Mouse (Mus musculus) kidney, adult 2 months (tissue): ENCODE measurements around the gene Sft2d2. TPM values are rescaled to one million over a fixed set of nuclear protein-coding genes. Genes with fewer than 3 reads are reported as not detected.

Experiments used
- DNase-seq: peaks from one replicate; pipeline ENCODE4 v3.0.0; 2021
- H3K27ac ChIP-seq: fragments of 200-500 bp; 2 replicates; pipeline ENCODE4 v1.5.1; 2012; ENCODE audit warnings: low read depth, low read length, control low read depth, inconsistent platforms; ENCODE audit not compliant: insufficient read depth
- H3K27me3 ChIP-seq: fragments of 200-500 bp; replicated peaks from 2 replicates; pipeline ENCODE4 v1.6.1; 2012; ENCODE audit warnings: mild to moderate bottlenecking, moderate library complexity, low read length, inconsistent platforms; ENCODE audit not compliant: control insufficient read depth, insufficient read depth
- H3K36me3 ChIP-seq: fragments of 200-500 bp; 2 replicates; pipeline ENCODE4 v1.6.1; 2012; ENCODE audit warnings: mild to moderate bottlenecking, moderate library complexity, low read length, inconsistent platforms; ENCODE audit not compliant: control insufficient read depth, insufficient read depth
- H3K4me1 ChIP-seq: fragments of 200-500 bp; 2 replicates; pipeline ENCODE4 v1.6.1; 2011; ENCODE audit warnings: low read length; ENCODE audit not compliant: control insufficient read depth, insufficient read depth
- H3K4me3 ChIP-seq: fragments of 200-500 bp; 2 replicates; pipeline ENCODE4 v1.5.1; 2011; ENCODE audit warnings: mild to moderate bottlenecking, low read depth, low read length, control low read depth; ENCODE audit not compliant: insufficient read depth
- CTCF ChIP-seq: fragments of 200-500 bp; conservative IDR thresholded peaks from 2 replicates; pipeline ENCODE4 v1.5.1; 2011; ENCODE audit warnings: low read depth, mild to moderate bottlenecking, control low read depth, low read length, moderate library complexity, mixed read lengths; ENCODE audit not compliant: insufficient read depth, insufficient read length
- POLR2A ChIP-seq: fragments of 200-500 bp; IDR thresholded peaks from one replicate; pipeline ENCODE4 v1.6.1; 2011; ENCODE audit warnings: low read depth, low read length, control low read depth
- WGBS: fragments of 180-500 bp; shearing (Covaris S2); methylation state at CpG from one replicate; pipeline ENCODE4 v1.1.7; 2018; 5-methylcytosine and 5-hydroxymethylcytosine counted together
- polyA plus RNA-seq: library from polyadenylated mRNA; depleted of rRNA; stranded (reverse); fragments of >200 nt; gene quantifications from 2 replicates; pipeline ENCODE4 v1.2.3, GENCODE M21; 2012

The Sft2d2 gene
- polyA plus RNA-seq, 1 experiment, result 52.7 TPM

- WGBS, result 91% methylated on average over 5 of the region's 5 CpGs
- H3K36me3 ChIP-seq, result no peaks in the 10 kb centered on the region
Measured at GRCm38 (mm10) chr1:165179321-165179720, 14.9 kb downstream of the Sft2d2 start.

GRCm38 (mm10) chr1:165178075-165178474, 16.2 kb downstream of the Sft2d2 start:
- Histone ChIP-seq H3K4me3 (no peak overlapping the region), H3K36me3 (no peaks in the 10 kb centered on the region), H3K4me1 (no peaks in the 10 kb centered on the region), H3K27me3 (no peaks in the 10 kb centered on the region), H3K27ac (no peak overlapping the region)
- no peak for DNase-seq
- 84% methylated on average over 6 of the region's 6 CpGs for WGBS
- TF ChIP-seq POLR2A (no peak), CTCF (no peak)

More at GRCm38 (mm10) chr1:165179321-165179720, 14.9 kb downstream of the Sft2d2 start:
- DNase-seq, result no peak
- Histone ChIP-seq H3K4me1 (no peaks in the 10 kb centered on the region), H3K27ac (no peak overlapping the region), H3K27me3 (no peaks in the 10 kb centered on the region), H3K4me3 (no peak overlapping the region)
- TF ChIP-seq POLR2A (no peak), CTCF (no peak)

- H3K36me3 ChIP-seq, result no peaks in the 10 kb centered on the region
- H3K27ac ChIP-seq, result no peak overlapping the region
- no peaks in the 10 kb centered on the region; the same call in 1 of the 2 replicates for H3K27me3 ChIP-seq
- H3K4me3 ChIP-seq, result no peak overlapping the region
- no peaks in the 10 kb centered on the region for H3K4me1 ChIP-seq
- WGBS, result 59% methylated on average over 9 of the region's 9 CpGs
- DNase-seq, result no peak
- TF ChIP-seq POLR2A (no peak), CTCF (no peak)
Measured at GRCm38 (mm10) chr1:165174059-165174616, 20.1 kb downstream of the Sft2d2 start.

GRCm38 (mm10) chr1:165171277-165171676, 23.0 kb downstream of the Sft2d2 start:
- Histone ChIP-seq H3K27me3 (no peaks in the 10 kb centered on the region; the same call in 1 of the 2 replicates), H3K4me1 (no peaks in the 10 kb centered on the region), H3K4me3 (no peak overlapping the region), H3K36me3 (no peaks in the 10 kb centered on the region), H3K27ac (no peak overlapping the region)
- WGBS, result 83% methylated on average over 7 of the region's 8 CpGs
- DNase-seq, result no peak
- no peak for TF ChIP-seq POLR2A
- TF ChIP-seq CTCF, result no peak

GRCm38 (mm10) chr1:165170157-165170556, 24.1 kb downstream of the Sft2d2 start:
- TF ChIP-seq CTCF (no peak), POLR2A (no peak)
- Histone ChIP-seq H3K27ac (no peak overlapping the region), H3K36me3 (no peaks in the 10 kb centered on the region), H3K4me1 (no peaks in the 10 kb centered on the region), H3K4me3 (no peak overlapping the region), H3K27me3 (no peaks in the 10 kb centered on the region; the same call in 1 of the 2 replicates)
- DNase-seq, result no peak
- 73% methylated on average over 5 of the region's 5 CpGs for WGBS

- WGBS, result 82% methylated on average over 3 of the region's 3 CpGs
Measured at GRCm38 (mm10) chr1:165169462-165169861, 24.8 kb downstream of the Sft2d2 start.

DNA sequence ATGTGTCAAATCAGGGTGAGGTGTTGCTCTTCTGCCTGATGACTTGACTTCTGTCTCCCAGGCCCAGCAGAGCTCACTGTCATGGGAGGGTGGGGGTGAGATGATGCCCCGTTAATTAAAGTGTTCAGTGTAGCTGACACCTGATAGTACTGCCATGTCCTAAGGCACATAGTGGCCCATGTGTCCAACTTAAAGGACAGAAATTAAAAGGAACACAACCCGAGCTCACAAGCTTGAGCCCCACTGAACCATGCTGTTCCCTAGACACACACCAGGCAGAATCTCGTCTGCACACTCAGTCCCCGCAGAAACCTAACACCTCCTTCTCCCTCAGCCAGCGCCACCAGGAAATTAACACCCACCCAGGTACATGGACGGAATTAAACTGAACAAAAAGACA, 29.3 kb downstream of the Sft2d2 start:
- H3K36me3 ChIP-seq, result no peaks in the 10 kb centered on the region
- H3K27me3 ChIP-seq, result no peaks in the 10 kb centered on the region
- no peak overlapping the region for H3K27ac ChIP-seq
- no peak for DNase-seq
- H3K4me1 ChIP-seq, result no peaks in the 10 kb centered on the region
- TF ChIP-seq POLR2A, result no peak
- TF ChIP-seq CTCF, result no peak
- no peak overlapping the region for H3K4me3 ChIP-seq
- WGBS, result 55% methylated on average over 6 of the region's 6 CpGs

More at GRCm38 (mm10) chr1:165169462-165169861, 24.8 kb downstream of the Sft2d2 start:
- Histone ChIP-seq H3K4me3 (no peak overlapping the region), H3K4me1 (no peaks in the 10 kb centered on the region), H3K27me3 (no peaks in the 10 kb centered on the region; the same call in 1 of the 2 replicates), H3K36me3 (no peaks in the 10 kb centered on the region), H3K27ac (no peak overlapping the region)
- no peak for TF ChIP-seq POLR2A
- TF ChIP-seq CTCF, result no peak
- DNase-seq, result no peak
